Mouse (Mus musculus): ENCODE data around the gene Pdgfc.

GRCm38 (mm10) chr3:81058527-81059031 lies 22.4 kb downstream of the Pdgfc start:
- no peak for TF ChIP-seq GATA1 (IDR thresholded peaks at IDR 0.05; ENCODE audit: borderline replicate concordance, low read length)
- no peak for TF ChIP-seq FLI1 (IDR thresholded peaks at IDR 0.05; ENCODE audit: low read length)
